Mouse (Mus musculus) gonadal fat pad, adult 2 months (tissue): ENCODE data around the gene Mis12. TPM values are rescaled to one million over a fixed set of nuclear protein-coding genes. Genes with fewer than 3 reads are reported as not detected.

Experiments
- DNase-seq: peaks from one replicate; pipeline ENCODE4 v3.0.0-alpha.2; 2012; ENCODE audit warnings: low read depth
- polyA plus RNA-seq: library from polyadenylated mRNA; depleted of rRNA; stranded (reverse); fragments of >200 nt; gene quantifications from 2 replicates; pipeline ENCODE4 v1.2.3, GENCODE M21; 2012; rRNA removed

Gene Mis12
- polyA plus RNA-seq = 4.2 and 5.6 TPM in 2 replicates

DNA sequence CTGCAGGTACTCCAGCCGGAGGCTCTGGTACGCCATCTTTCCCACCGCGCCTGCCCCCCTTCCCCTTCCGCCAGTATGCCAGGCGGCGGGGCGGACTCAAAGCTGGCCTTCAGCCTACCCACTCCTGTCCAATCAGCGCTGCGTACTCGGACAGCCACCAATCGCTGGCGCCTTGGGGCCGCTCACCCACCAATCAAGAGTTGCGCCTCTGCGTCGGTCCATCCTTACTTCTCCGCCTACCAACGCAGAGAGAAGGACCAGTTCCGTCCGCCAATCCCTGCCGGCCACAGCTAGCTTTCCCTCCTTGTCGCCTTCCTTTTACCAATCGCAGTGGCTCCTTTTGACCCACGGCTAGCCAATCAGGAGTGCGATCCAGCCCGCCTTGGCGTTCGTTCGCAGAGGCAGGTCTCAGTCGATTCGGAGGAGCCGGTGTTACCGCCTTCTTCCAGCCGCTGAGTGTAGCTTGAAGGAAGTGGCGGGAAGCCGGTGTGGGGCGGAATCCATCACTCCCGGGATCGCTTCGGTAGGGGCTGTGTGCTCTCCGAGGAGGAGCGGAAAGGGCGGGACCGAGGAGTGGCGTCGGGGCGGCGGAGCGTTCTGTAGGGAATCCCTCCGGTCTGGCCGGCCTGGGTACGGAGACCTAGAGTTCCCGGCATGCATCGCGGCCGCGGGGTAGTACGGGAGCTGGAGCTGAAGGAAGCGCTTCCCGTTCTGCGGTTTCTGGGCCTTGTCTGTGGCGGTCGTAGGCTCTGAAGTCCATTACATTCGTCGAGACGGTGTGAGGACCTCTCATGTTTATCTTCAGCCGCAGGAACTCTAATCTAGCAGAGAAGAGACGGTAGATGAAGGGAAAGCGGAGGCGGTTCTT is at the start of gene Mis12, which contains the start of gene Derl2:
Mis12 (plus strand) TSS at position 411 of the 868 bp plus-strand sequence.
Derl2 (minus strand) TSS at position 641 of the 868 bp plus-strand sequence.
- DNase-seq = peak; percentile 93

DNA sequence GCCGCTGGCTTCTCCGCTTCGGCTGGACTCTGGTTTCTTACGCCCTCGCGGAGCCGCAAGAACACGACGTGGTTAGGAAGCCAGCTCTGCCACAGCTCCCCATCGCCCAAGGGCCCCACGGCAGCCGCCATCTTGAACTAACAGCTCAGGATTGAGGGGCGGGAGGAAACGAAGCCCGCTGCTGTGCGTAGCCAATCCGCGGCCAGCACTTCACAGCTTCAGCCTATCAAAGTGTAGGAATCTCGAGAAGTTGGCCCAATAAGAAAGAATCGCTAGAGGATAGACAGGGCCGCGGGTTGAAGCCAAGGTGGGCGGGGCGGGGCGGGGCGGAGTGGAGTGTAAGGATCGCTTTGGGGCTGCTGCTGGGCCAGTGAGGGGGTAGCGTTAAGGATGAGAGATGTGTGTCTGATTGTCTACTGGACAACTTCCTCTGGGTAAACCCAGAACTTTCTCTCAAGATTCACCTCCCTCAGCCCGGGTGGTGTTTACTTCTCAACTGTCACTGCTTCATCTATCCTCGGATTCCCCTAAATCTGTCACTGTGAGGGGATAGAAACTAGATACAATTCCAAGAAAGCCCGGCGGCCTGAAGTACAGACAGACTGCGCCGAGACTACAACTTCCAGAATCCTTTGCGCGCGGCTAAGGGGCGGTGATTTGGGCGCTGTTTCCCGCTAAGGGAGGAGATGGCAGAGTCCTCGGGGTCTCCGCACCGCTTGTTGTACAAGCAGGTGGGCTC is 49.4 kb upstream of the Mis12 start, which contains the start of the genes Nup88 and Rpain:
Nup88 (minus strand) TSS at position 153 of the 739 bp plus-strand sequence.
Rpain (plus strand) TSS at position 393 of the 739 bp plus-strand sequence.
- DNase-seq = peak; percentile 77

DNA sequence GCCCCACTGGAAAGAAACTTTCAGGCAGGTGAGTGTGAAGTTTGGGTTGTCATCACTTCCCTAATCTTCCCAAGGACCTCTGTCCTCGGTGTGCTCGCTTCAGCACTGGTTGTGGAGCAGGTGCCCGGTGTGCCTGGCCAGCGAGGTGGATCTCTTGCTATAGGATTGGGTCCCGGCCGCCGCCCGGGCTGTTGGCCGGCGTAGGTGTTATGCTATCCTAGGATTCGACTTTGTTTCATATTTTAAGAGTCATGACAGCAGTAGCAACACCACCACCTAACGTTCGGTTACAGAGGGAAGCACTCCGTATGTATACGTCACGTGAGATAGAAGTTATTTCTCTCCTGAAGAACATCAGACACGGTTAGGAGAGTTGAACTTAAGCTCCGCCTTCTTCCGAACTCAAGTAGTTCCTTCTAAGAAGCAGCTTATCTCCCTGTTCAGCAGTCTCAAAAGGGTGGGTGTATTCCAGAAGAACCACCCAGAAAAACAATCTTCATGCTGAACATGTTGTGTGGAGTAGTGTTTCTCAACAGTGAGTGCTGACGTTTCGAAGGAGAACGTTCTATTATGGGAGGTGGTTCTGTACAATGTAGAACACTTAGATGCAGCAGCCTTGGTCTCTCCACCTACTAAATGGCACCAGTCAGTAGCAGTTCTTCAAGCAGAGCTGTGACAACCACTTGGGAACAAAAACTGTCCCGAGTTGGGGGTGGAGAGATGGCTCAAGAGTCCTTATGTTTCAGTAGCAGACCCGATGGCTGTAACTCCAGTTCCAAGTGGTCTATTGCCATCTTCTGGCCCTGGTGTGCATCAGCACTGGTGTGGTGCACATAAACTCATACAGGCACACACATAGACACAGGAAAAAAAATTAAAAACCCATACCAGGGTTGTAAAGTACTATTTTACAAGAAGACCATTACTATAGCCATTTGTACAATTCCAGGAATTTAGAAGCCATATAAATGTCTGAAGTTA is 48.6 kb upstream of the Mis12 start:
- DNase-seq = no peak

DNA sequence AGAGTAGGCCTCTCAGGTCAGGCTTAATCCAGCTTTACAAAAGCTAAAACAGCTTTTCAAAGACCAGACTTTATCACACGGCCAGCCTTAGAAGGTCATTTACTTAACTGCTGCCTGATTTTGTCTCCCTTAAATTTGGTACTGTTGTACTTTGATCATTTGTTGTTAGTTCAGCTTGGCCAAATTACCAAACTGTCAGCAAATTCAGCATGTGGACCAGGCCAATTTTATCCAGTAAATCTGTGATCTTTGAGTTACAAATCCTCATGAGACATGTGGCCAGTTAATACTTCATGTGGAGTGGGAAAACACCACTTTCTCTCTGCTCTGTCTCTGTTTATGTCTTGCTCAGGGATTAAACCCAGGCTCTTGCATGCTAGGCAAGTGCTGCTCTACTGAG is 46.8 kb upstream of the Mis12 start:
- DNase-seq = no peak

DNA sequence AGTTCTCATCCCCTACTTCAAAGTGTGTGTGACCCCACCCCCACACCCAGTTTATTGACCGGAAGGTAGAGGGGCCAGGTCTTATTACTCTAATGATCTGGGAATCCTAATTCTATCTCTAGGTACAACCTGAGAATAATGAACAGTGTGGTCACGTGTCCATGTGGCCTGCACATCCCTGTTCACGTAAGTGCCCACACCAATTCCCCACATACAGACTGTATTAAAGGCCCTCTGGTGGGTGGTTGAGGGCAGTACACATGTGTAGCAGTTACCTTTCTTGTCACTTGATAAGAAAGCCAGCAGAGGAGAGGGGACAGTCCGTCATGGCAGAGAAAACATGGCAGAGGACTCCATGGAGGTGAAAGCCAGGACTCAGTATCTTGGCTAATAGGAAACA is 45.5 kb upstream of the Mis12 start:
- DNase-seq = no peak

DNA sequence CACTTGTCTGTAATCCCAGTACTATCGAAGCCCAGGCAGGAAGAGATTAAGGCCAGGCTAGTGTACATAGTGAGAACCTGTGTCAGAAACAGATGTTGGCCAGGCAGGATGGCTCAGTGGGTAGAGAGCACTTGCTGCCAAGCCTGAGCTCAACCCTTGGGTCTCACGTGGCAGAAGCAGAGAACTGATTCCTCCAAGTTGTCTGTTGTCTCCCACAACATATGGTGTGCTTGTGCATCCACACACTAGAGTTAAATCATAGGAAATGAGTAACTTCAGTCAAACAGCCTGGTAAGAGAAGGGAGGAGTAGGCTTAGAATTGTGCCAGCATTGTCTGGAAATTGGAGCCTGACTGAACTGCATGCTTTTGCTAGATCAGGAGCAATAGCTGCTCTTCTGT is 44.2 kb upstream of the Mis12 start:
- DNase-seq = no peak

DNA sequence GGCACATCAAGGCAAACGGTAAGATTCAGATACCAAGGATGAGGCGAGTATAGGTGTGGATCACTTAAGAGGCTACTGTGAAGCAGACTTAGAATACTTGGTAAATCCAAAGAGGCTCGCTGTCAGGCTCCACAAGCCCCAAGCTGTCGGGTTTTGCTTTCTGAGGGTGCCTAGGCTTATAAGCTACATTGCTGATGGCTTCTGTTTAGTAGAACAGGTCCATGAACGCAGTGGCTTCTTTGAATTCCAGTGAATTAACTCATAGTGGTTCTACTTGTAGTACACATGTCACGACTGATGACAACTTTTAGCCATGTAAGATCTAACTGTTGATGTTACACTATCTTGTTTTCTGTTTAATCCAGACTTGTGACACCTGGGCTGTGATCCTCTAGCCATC is 42.1 kb upstream of the Mis12 start:
- no peak for DNase-seq

DNA sequence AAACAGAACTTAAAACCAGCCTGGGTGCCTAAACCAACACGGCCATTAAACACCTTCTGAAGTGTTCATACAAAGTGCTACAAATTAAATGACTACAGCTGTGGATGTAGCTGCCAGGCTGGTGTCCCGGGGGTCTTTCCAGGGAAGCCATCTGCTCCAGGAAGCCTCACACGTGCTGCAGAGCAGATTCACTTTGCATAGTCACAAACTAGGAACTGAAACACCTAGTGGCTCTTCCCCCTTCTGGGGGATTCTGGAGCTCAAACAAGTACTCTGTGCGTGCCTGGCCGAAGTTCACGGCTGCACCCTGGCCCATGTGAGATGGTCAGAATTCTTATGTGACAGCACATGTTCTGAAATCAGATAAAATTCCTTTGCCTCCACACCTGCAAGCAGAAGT is 39.2 kb upstream of the Mis12 start:
- DNase-seq = no peak

DNA sequence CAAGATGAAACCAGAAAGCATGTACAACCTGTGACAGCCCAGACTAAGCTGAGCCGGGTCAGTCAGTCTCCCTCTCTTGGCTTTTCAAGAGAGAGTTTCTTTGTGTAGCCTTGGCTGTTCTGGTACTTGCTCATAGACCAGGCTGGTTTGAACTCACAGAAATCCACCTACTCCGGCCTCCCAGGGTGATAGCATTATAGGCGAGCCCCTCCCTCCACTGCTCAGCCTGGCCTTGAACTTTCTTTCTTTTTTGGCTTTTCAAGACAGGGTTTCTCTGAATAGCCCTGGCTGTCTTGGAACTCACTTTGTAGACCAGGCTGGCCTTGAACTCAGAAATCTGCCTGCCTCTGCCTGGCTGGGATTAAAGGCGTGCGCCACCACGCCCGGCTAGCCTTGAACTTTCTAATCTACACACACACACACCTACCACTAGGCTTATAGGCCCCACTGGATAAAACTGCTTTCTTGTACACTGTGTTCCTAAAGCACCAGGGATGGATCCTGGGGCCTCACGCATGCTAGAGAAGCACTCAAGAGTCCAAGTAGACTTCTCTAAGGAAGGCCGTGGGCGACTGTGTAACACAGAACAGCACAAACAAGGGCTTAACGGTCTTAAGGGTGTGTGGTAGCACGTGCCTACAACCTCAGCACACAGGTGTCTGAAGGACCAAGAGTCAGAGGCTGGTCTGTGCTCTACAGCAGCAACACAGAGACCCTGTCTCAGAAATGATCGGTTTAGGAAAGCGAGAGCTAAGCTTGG is 38.5 kb upstream of the Mis12 start:
- no peak for DNase-seq

DNA sequence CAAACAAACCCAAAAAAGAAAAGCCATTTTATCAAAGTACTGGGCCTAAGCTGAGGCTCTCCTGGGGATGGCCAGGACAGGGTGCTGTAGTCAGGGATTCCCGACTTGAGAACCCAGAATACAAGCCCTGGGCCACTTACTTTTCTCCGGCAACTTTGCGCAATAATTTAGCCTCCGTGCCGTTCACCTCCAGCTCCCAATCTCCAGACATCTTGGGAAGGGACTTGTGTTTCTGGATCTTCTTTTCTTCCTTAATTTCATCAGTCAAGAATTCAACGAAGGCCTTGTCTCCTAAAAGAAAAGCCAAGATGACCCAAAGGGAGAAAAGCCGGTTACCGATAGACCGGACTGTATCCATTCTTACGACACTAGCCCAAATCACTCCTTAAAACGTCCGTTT is 37.4 kb upstream of the Mis12 start:
- DNase-seq = no peak

DNA sequence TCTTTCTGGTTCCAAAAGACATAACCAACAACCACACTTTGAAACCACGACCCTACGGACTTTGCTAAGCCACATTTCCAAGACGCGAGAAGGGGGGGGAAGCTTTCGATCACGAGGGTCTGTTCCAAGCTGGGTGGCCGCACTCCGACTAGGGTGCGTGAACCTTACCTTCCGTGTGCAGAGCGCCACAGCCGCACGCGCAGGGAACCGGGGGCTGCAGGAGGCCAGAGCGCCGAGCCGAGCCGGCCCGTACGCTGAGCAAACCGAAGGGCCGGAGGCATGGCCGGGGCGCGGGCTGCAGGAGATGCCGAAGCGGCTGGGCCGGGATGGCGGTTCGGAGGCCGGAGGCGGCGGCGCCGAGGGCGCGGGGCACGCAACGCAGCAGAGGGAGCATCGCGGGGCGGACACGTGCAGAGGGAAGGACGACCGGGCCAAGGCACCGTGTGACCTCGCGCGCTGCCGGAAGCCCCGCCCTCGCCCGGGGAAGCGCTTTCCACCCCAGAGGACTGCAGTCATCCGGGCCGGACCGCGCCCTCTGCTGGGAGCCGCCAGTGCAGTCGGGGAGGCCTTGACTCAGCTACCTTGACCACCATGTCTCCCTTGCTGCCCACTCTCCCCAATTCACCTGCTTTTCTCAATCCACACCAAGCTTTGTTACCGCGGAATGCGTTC is 36.7 kb upstream of the Mis12 start, which contains the start of gene C1qbp:
C1qbp (minus strand) TSS at position 470 of the 672 bp plus-strand sequence.
- DNase-seq = no peak

DNA sequence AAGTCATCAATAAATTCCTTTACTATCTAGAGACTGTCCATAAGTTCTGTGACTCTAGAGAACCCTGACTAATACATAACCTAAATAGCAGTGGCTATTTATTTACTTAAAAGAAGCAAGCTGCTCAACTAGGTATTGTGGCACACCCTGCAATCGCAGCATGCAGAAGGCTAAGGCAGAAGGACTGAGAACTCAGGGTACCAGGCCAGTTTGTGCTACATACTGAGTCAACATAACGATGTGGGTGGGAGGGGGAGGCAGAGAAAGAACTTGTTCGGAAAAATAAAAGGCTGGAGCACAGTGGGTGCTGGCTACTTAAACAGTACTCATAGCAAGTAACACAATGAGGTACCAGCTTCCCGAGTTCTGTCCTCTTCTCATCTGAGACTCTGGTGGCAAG is 18.2 kb upstream of the Mis12 start:
- DNase-seq = no peak

DNA sequence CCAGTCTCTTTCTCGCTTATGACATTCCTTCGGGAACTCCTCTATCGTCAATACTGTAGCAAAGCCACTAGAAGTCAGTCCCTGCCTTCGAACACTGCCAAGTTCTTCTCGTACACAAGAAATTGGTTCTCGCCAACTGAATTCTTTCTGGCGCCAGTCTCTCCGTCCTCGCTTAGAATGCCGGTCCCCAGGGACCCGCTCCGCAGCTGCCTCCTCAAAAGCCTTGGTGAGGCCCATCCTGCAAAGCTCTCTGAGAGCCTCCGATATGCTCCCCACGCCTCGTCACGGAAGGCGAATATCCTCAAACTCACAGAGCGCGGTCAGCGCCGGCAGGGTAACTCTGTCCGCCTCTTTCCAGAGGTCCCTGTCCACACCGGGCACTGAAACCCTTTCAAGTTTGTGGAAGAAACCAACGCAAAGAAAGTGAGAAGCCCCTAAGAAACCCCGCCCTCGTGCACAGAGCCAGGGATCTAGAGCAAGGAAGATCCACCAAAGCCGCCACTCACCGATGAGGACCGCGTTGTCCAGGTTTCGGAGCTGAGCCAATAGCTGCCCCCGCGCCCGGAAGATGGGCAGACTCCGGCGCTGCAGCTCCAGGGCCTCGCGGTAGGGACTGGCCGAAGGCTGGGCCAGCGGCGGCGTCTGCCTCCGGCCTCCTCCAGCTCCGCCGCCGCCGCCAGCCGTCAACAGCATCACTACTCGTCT is 15.6 kb upstream of the Mis12 start:
- DNase-seq = no peak

DNA sequence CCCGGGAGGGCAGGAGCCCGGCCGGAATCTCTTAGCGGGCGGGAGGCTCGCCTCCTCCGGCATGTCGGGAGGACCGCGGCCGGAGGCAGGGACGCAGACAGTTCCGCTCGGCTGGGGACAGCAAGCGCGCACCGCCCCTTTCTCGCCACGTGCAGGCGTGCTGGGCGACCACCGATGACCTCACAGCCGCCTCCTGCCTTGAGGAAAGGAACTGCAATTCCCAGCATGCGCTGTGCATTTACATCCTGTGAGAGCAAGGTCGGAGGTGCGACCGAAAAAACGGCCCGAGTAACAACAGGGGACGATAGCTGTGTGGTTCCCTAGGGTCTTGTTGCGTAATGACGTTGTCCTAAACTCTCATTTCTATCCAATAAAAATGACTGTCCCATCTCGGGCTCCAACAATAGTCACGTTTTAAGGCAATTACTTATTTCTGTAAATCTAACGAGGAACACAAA is 15.1 kb upstream of the Mis12 start, which contains the start of gene Dhx33:
Dhx33 (minus strand) TSS at position 122 of the 458 bp plus-strand sequence.
- peak; percentile 66 for DNase-seq

DNA sequence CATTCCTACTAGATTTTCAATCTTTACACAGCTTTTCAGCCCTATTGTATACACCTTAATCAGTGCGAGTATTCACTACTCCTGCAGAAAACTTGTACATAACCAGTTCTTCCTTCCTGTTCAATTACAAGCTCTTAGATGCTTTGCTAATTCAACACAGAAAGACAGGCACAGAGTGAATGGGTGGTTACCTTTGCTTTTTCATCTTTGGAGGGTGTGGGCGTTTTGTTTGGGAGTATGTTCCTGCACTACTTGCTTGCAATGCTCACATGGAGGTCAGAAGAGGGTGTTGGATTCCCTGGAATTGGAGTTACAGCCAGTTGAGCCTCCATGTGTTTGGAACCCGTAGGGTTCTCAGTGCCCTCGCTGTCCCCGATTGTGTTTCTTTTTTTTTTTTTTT is 14.4 kb upstream of the Mis12 start:
- no peak for DNase-seq

DNA sequence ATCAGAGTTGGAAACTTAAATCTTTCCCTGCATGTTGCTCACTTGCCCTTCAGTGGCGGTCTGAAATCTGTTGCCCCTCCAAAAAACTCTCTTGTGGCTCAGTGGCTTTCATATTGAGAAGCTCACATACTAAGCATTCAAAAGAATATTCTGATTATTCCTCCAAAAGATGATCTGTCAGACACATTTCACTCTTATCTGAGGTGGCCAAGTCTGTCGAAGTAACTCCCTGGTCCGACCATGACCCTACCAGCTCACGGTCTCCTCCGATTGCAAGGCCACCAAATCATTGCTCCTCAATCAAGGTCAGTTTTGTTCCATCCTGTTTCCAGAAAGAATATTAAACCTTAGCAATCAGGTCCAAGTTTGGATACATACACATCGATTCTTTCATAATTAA is 12.4 kb upstream of the Mis12 start:
- DNase-seq = no peak

DNA sequence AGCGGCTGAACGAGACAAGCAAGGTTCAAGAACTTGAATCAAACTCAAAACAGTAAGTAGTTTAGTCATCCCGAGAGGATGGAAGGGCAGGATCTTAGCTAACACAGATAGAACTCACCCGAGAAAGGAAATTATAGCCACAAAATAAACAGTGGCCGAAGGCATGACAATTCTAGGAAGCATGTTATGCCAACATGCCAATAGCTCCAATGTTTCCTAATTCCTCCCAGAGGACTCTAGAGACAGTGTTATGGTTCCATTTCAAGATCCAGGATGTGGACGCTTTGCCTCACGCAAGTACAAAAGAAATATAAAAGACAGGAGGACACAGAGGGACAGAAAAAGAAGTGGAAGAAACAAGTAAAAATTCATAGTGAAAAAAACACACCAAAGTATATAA is 11.6 kb upstream of the Mis12 start:
- no peak for DNase-seq

DNA sequence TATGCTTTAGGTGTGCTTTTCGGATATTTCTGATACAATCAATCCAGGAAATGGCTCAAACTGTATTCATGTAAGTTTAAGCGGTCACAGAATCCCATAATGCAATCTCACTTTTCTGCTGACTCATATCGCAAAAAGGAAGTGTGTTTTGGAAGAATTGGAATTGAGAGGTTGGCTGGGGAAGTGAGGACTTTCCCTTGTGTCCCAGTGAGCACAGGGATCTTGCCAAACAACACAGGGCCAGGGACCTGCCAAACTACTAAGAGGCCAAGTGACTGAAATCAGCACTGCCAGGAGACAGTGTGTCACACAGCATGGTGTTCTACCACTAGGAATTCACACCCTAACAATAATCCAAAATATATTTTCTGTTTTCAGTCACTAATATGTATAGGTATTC is 11.1 kb upstream of the Mis12 start:
- DNase-seq = no peak

DNA sequence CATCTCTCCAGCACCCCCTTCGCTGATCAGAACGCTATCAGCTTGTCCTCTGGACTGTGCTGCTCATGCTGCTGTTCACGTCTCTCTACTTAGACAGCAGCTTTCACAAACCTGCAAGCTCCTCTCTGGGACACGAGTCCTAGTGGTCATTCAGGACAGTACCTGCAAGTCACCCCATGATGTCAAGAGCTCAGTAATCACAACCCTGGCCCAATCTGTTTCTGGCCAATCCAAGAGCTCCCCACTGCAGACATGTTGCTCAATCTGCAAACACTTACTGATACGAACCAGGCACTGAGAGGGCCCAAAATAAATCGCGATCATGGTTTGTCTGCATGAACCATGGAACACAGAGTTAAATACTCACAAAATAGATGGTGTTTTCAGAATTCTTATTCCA is 6.7 kb upstream of the Mis12 start:
- DNase-seq = no peak
